Mouse (Mus musculus) CH12.LX (cell line): ENCODE measurements around the gene Zfp84. TPM values are rescaled to one million over a fixed set of nuclear protein-coding genes. Genes with fewer than 3 reads are reported as not detected.
A peak's percentile ranks its signal among the peaks of the same experiment; 100 is the strongest.
"Not testable (repeated sequence)": the region's sequence is repeated elsewhere in the genome, so short reads cannot be mapped to it uniquely, and the experiment has no call there.

Experiments
- DNase-seq: peaks from one replicate; pipeline ENCODE4 v3.0.0-alpha.2; 2013; ENCODE audit errors: extremely low read depth
- H3K27ac ChIP-seq: 2 replicates; pipeline ENCODE4 v1.5.1; 2012; ENCODE audit warnings: low read depth, mild to moderate bottlenecking, control low read depth, moderate library complexity; ENCODE audit not compliant: insufficient read depth
- H3K27me3 ChIP-seq: replicated peaks from 2 replicates; pipeline ENCODE3; 2012; ENCODE audit warnings: inconsistent platforms
- H3K36me3 ChIP-seq, 2 experiments: replicated peaks in 1 of 2; 2 replicates each; pipeline versions ENCODE3 to v1.6.1; 2012; ENCODE audit warnings: inconsistent platforms in 1 of 2, low read length in 1 of 2, mild to moderate bottlenecking in 1 of 2, mixed read lengths in 1 of 2, moderate library complexity in 1 of 2; ENCODE audit not compliant: control insufficient read depth in 1 of 2, insufficient read depth in 1 of 2
- H3K4me1 ChIP-seq, 2 experiments: 2 replicates each; pipeline ENCODE4 v1.6.1; 2012; ENCODE audit warnings: inconsistent platforms in 1 of 2, moderate library complexity in 1 of 2; ENCODE audit not compliant: insufficient read depth in 2 of 2, control insufficient read depth in 1 of 2
- H3K4me2 ChIP-seq: 2 replicates; pipeline ENCODE4 v1.6.1; 2012; ENCODE audit warnings: low read depth, mild to moderate bottlenecking, control low read depth; ENCODE audit not compliant: poor library complexity, insufficient read depth, severe bottlenecking
- H3K4me3 ChIP-seq, 3 experiments: fragments of 150-350 bp in 1 of 3; sonication (generic) in 1 of 3; replicated peaks in 1 of 3; 2 replicates each; pipeline versions ENCODE3 to v1.5.1; 2011 to 2012; ENCODE audit warnings: low read depth in 2 of 3, low read length in 2 of 3, mild to moderate bottlenecking in 2 of 3, moderate library complexity in 2 of 3, control low read depth in 1 of 3, improper control_type of control experiment in 1 of 3, inconsistent platforms in 1 of 3, mixed read lengths in 1 of 3; ENCODE audit not compliant: poor library complexity in 1 of 3
- H3K79me2 ChIP-seq: replicated peaks from 2 replicates; pipeline ENCODE4 v1.6.1; 2012; ENCODE audit warnings: mild to moderate bottlenecking, moderate library complexity; ENCODE audit not compliant: control insufficient read depth, poor library complexity, insufficient read depth, severe bottlenecking; ENCODE audit errors: extremely low read depth
- H3K9ac ChIP-seq: 2 replicates; pipeline ENCODE4 v1.6.1; 2012; ENCODE audit warnings: low read depth, mild to moderate bottlenecking, control low read depth, moderate library complexity; ENCODE audit not compliant: insufficient read depth
- H3K9me3 ChIP-seq: replicated peaks from 2 replicates; pipeline ENCODE3; 2012; ENCODE audit warnings: low read length, inconsistent platforms, mixed read lengths
- CTCF ChIP-seq, 2 experiments: IDR thresholded peaks in 1 of 2; conservative IDR thresholded peaks in 1 of 2; 2 replicates each; pipeline ENCODE4 v1.5.1; 2011 to 2012; ENCODE audit warnings: low read depth in 2 of 2, low read length in 2 of 2, improper control_type of control experiment in 1 of 2, inconsistent platforms in 1 of 2, mild to moderate bottlenecking in 1 of 2, moderate library complexity in 1 of 2
- HCFC1 ChIP-seq: IDR thresholded peaks from 2 replicates; pipeline ENCODE4 v1.6.1; 2012; ENCODE audit warnings: low read depth, mild to moderate bottlenecking, inconsistent platforms, low read length, improper control_type of control experiment
- IRF4 ChIP-seq: IDR thresholded peaks from 2 replicates; pipeline ENCODE4 v1.6.1; 2014; ENCODE audit warnings: low read depth, mild to moderate bottlenecking, inconsistent platforms, low read length, improper control_type of control experiment
- JUND ChIP-seq: conservative IDR thresholded peaks from 2 replicates; pipeline ENCODE4 v1.6.1; 2011; ENCODE audit warnings: low read depth, low read length, improper control_type of control experiment
- RAD21 ChIP-seq: IDR thresholded peaks from 2 replicates; pipeline ENCODE4 v1.6.1; 2011; ENCODE audit warnings: low read depth, mild to moderate bottlenecking, low read length, improper control_type of control experiment, moderate library complexity
- SIN3A ChIP-seq: IDR thresholded peaks from 2 replicates; pipeline ENCODE4 v1.6.1; 2012; ENCODE audit warnings: low read length, improper control_type of control experiment, inconsistent platforms
- SMC3 ChIP-seq: IDR thresholded peaks from 2 replicates; pipeline ENCODE4 v1.6.1; 2011; ENCODE audit warnings: low read depth, low read length, improper control_type of control experiment
- USF1 ChIP-seq: IDR thresholded peaks from 2 replicates; pipeline ENCODE4 v1.6.1; 2014; ENCODE audit warnings: low read depth, mild to moderate bottlenecking, inconsistent platforms, low read length, improper control_type of control experiment
- USF2 ChIP-seq: conservative IDR thresholded peaks from 2 replicates; pipeline ENCODE4 v1.6.1; 2011; ENCODE audit warnings: low read depth, low read length, improper control_type of control experiment
- dilution Hi-C: fragments of 300-500 bp; cut with MboI; formaldehyde crosslinking; loops from 2 replicates; pipeline ENCODE4 v1.14.3; 2020; ENCODE audit warnings: low sequenced_read_pairs; ENCODE audit not compliant: extremely low pct_unique_long_range_greater_than_20kb, extremely low pct_ligation_motif_present
- in situ Hi-C: fragments of 300-500 bp; cut with MboI; formaldehyde crosslinking; loops from 3 replicates; pipeline ENCODE4 v1.14.3; 2019; ENCODE audit warnings: low sequenced_read_pairs, low pct_ligation_motif_present, low pct_unique_long_range_greater_than_20kb, mixed read lengths
- polyA plus RNA-seq: library from polyadenylated mRNA; unstranded; fragments of >175 nt; gene quantifications from 2 replicates; pipeline ENCODE4 v1.2.1, GENCODE M21; 2012; ENCODE audit warnings: low read depth; ENCODE audit not compliant: insufficient read length
- total RNA-seq, 2 experiments: library from RNA; depleted of rRNA; stranded (reverse); fragments of 300-350 nt in 1 of 2; fragments of >200 nt in 1 of 2; gene quantifications; 2 replicates each; pipeline ENCODE4 v1.2.3; 2012 to 2014

Zfp84 gene
- total and polyA plus RNA-seq, 3 experiments = 7.9 to 9.6 (median 9.2) TPM

- TF ChIP-seq USF1 = no peak
Measured at GRCm38 (mm10) chr7:29768090-29768900, at the start of gene Zfp84 (continued).

GRCm38 (mm10) chr7:29725461-29726142 is 42.8 kb upstream of the Zfp84 start:
- H3K4me1 ChIP-seq, H3K4me3 ChIP-seq, H3K4me2 ChIP-seq, DNase-seq, dilution Hi-C loops, H3K9me3 ChIP-seq, H3K27ac ChIP-seq, H3K79me2 ChIP-seq, H3K27me3 ChIP-seq, H3K9ac ChIP-seq, H3K36me3 ChIP-seq: not testable (repeated sequence)
- in situ Hi-C loops = loop anchor here (5.0 kb wide), 1 partner anchor 42 kb away; the partner anchor contains the start of gene Zfp84

- H3K9ac ChIP-seq, H3K9me3 ChIP-seq, H3K79me2 ChIP-seq, H3K27me3 ChIP-seq, H3K4me2 ChIP-seq, dilution Hi-C loops, H3K4me1 ChIP-seq, H3K27ac ChIP-seq, DNase-seq, H3K4me3 ChIP-seq, H3K36me3 ChIP-seq: not testable (repeated sequence)
- in situ Hi-C loops = loop anchor here (5.0 kb wide), 1 partner anchor 40 kb away; the partner anchor contains the start of gene Zfp84
Measured at GRCm38 (mm10) chr7:29726860-29727259, 41.5 kb upstream of the Zfp84 start, which contains the start of gene Catsperg2. Gene Catsperg2 (minus strand): TSS chr7:29727032.

GRCm38 (mm10) chr7:29728055-29728454 is 40.3 kb upstream of the Zfp84 start:
- dilution Hi-C loops = no loop called here
- no peak overlapping the region for H3K27ac ChIP-seq
- DNase-seq = peak; percentile 64
- no peak overlapping the region for H3K4me3 ChIP-seq
- no peaks in the 10 kb centered on the region for H3K36me3 ChIP-seq
- H3K27me3 ChIP-seq = no peaks in the 10 kb centered on the region
- H3K4me1 ChIP-seq = peaks cover 0 to 5% of the 10 kb centered on the region in 2 experiments; a peak in 1 of 4 replicates
- TF ChIP-seq RAD21 = peak; percentile 61
- TF ChIP-seq IRF4 = 0 out of 2 replicates have a peak, but pooled peaks have one; percentile 43
- 0 out of 2 replicates have a peak, but pooled peaks have one; percentile 31 for TF ChIP-seq HCFC1
- no peak for TF ChIP-seq SIN3A
- TF ChIP-seq USF2 = no peak
- peak in 1 of 2 experiments; percentile 70; a peak in 2 of 4 replicates for TF ChIP-seq CTCF (conservative IDR thresholded peaks at IDR 0.05 in 1 of 2, IDR thresholded peaks at IDR 0.05 in 1 of 2; ENCODE audit: low read depth in 2 of 2, low read length in 2 of 2)
- TF ChIP-seq JUND = no peak
- TF ChIP-seq SMC3 = peak; percentile 63
- H3K4me2 ChIP-seq = no peak overlapping the region
- in situ Hi-C loops = loop anchor here (5.0 kb wide), 1 partner anchor 39 kb away; the partner anchor contains the start of gene Zfp84
- peaks cover 16% of the 10 kb centered on the region for H3K9me3 ChIP-seq
- no peak overlapping the region for H3K9ac ChIP-seq
- no peaks in the 10 kb centered on the region for H3K79me2 ChIP-seq
